Mouse (Mus musculus) right cerebral cortex, postnatal 36 days (tissue): Measurements from ENCODE around the gene Nup43.
"Not testable (repeated sequence)": the region's sequence is repeated elsewhere in the genome, so short reads cannot be mapped to it uniquely, and the experiment has no call there.

Experiments used
- DNase-seq, 2 experiments: peaks; one replicate each; pipeline ENCODE4 v3.0.0; 2022; ENCODE audit warnings: low spot score in 2 of 2, mixed read lengths in 1 of 2

Gene Nup43

GRCm38 (mm10) chr10:7667342-7667802 lies at the start of gene Nup43:
TSS of gene Nup43 (plus strand) at chr10:7667503.
- DNase-seq = peak; percentile 77 to 81

DNA sequence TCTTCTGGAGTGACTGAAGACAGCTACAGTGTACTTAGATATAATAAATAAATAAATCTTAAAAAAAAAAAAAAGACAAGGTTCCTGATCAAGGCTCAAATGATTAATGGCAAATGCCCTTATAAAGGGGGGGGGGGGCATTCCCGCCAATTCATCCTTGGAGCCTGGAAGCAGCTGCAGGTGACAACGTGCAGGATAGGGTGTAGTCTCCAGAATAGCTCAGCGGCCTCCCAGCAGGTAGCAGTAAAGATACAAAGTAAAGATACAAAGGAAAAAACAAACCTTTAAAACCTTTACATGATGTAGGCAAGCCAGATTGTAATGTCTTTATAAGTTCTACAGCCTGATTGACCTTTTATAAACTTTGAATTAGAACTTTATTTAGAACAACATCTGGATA lies 49.7 kb upstream of the Nup43 start:
- DNase-seq = not testable (repeated sequence)

DNA sequence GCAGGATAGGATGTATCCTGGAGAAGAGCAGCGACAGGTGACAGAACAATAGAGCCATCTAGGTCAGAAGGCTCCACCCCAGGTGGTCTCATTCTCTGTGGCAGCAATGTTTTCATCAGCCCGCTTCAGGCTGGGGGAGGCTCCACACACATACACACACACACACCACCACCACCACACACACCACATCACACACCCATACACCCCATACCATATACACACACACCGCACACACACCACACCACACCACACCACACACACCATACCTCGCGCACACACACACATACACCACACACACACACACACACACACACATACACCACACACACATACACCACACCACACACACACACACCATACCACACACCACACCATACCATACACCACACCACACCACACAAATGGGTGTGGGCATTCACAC lies 47.5 kb upstream of the Nup43 start:
- no peak for DNase-seq

- DNase-seq = no peak
Measured at GRCm38 (mm10) chr10:7620723-7621122, 46.6 kb upstream of the Nup43 start.

DNA sequence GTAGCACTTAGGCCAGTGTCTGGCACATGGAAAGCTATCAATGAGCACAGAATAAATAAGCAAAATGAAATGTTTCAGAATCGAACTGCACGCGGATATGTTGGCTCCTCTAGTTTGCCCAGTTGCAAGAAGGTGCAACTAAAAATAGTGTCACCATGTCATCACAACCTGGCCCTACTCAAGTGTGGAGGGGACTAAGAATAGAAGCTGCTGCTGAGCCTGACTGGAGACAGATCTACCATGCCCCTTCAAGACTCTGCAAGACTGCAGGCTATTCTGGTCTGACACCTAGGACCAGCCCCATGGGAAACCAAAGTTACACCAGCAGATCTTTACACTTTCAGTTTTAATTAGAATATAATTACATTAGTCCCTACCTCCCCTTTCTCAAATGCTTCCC lies 44.9 kb upstream of the Nup43 start:
- DNase-seq = no peak

GRCm38 (mm10) chr10:7623861-7624518 lies 43.3 kb upstream of the Nup43 start:
- no peak for DNase-seq

DNA sequence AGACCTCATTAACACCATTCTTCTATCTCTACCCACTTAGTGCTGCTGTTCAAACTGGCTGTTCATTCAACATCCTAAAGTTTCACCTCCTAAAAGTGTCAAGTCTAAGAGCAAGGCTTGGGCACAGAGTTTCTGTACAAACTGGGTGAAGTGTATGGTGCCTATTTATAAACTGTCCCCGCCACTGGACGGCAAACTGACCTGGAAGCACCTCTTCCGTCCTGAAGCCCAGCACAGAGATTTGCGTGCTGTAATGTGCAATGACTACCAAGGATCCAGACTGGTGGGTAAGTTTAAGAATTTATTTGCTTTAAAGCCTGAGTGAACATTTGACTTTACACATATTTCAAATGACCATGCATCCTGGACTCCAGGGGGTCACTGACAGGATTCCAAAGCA lies 38.2 kb upstream of the Nup43 start:
- DNase-seq = no peak

DNA sequence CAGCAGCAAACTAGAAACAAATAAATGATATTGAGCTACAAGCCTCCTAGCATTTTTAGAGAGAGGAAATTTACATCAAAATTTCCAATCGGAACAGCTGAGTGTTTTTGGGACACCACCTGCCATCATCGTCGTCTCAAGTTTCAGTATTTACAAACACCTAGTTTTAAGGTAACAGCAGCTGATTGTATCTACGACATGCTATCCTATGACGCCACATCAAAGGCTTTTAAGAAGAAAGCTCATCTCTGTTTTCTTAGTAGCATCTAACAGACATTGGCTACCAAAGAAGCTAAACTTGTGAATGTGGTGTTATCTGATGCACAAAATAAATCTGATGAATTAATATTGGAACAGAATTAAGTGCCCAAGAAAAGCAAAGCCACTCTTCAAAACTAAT lies 37.0 kb upstream of the Nup43 start:
- no peak for DNase-seq

DNA sequence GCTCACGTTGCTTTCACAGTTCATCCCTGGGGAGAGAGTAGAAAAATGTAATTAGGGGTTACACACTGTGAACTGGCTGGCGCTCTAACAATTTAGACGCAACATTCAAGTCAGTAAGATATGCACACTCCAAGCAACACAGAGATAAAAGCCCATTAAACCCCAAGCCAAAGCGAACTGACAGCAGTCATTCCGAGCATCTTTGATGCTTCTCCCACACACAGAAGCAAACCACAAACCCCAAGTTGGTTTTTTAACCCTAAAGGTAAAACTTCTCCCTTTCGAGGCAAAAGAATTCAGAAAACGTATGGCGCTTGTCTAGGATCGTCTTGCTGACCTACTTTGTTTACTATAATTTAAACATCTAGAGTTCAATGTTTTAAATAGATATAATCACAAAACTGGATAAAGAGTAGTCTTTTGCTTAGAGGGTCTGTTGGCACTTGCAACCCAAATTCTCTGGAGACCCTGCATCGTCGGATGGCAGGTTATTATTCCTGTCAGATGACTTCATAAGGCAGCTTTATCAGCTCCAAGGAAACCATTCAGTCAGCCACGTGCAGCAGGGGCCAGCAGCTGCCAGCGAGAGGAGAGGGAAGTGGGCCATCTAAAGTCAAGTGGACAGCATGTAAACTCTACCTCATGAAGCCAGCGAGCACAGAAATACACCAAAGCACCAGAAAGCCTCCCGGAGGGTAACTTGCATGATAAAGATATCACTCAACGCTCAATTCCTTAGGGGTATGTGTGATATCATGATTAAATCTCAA lies 36.2 kb upstream of the Nup43 start:
- no peak for DNase-seq

DNA sequence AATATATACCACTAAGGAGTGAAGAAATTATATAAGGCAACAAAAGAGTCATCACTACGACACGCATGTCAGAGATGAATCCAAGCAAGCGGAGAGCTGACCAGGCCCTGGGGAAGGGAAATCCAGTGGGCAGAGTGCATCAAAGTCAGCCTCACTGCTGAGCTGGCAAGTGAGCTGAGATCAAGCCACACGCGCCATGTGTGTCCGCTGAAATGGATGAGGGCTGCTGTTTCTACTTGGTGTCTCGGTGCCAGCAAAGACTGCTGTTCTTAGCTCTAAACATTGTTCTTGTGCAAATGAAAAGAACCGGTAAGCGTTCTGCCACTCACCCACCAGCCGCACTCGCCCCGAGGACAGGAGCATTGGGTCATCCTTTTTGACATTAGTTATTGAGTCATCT lies 26.9 kb upstream of the Nup43 start:
- DNase-seq = no peak

DNA sequence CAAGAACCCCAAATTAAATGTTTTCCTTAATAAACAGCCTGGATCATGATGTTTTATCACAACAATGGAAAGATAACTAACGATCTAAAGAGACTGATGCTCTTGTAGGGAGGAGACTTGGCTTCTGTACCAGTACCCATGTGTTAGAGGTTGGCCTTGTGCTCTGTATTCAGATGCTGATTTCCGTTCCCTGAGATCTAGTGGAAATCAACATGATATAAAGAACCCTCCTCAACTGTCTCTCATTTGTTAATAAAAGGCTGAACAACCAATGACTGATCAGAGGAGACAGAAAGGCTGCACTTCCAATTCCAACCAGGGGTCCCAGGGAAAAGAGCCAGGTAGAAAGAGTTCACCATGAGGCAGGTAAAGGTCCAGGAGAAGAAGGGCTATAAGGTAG lies 21.4 kb upstream of the Nup43 start:
- DNase-seq = no peak

- DNase-seq = no peak
Measured at GRCm38 (mm10) chr10:7649059-7649458, 18.2 kb upstream of the Nup43 start.

GRCm38 (mm10) chr10:7651057-7651456 lies 16.2 kb upstream of the Nup43 start:
- DNase-seq = no peak

- no peak for DNase-seq
Measured at GRCm38 (mm10) chr10:7662471-7663141, 4.7 kb upstream of the Nup43 start.

GRCm38 (mm10) chr10:7663159-7664026 lies 3.9 kb upstream of the Nup43 start:
- DNase-seq = peak; percentile 89 to 90

DNA sequence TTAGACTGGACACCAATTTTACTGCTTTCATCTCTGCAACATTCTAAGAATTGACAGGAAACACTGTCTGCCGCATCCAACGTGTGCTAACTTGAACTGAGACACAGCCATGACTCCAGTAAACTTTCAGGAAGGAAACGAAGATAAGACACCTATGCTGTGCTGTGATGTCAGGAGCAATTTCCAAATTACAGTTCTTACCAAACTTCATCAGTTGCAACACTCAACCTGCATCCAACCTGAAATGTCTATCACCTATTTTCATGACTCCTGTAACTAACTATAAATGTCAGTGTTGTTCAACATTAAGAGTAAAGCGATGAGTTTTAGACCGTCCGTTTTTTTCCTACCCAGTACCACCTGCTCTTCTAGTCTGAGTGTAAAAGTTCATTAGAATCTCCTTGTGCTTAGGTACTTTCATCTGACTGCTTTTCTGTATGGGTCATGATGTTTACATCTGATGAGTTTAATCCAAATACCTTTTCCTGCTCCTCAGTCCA lies 3.2 kb upstream of the Nup43 start:
- no peak for DNase-seq

GRCm38 (mm10) chr10:7664889-7665288 lies 2.4 kb upstream of the Nup43 start:
- no peak for DNase-seq

- no peak for DNase-seq
Measured at GRCm38 (mm10) chr10:7673673-7674072, 6.4 kb downstream of the Nup43 start.

DNA sequence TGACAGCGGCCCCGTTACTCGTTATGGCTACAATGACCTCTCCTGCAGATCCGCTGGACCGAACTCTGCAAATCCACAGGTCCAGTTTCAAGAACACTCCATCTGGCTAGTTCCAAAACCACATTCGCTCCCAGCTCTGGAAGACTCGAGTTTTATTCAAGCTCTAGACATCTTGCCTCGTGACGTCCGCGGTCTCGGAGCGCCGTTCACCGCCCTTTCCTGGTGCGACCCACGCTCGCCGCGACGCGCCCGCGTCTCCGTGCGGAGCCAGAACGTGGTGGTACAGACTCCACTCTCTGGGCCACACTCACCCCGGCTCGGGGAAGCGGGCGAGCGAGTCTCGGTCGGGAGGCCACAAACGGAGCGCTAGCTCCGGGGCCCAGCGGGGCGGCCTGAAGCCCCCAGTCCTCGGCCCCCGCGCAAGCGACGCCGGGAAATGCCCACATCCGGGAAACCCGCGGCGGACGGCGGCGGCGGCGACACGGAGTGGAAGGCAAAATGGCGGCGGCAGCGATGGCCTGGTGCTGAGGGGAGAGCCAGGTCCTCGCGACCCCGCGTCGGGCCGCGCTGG lies 13.5 kb downstream of the Nup43 start, which contains the start of the genes Pcmt1 and Lats1:
Pcmt1 (minus strand) TSS at position 406 of the 571 bp plus-strand sequence.
Lats1 (plus strand) TSS at position 484 of the 571 bp plus-strand sequence.
- peak; percentile 70 to 73 for DNase-seq

DNA sequence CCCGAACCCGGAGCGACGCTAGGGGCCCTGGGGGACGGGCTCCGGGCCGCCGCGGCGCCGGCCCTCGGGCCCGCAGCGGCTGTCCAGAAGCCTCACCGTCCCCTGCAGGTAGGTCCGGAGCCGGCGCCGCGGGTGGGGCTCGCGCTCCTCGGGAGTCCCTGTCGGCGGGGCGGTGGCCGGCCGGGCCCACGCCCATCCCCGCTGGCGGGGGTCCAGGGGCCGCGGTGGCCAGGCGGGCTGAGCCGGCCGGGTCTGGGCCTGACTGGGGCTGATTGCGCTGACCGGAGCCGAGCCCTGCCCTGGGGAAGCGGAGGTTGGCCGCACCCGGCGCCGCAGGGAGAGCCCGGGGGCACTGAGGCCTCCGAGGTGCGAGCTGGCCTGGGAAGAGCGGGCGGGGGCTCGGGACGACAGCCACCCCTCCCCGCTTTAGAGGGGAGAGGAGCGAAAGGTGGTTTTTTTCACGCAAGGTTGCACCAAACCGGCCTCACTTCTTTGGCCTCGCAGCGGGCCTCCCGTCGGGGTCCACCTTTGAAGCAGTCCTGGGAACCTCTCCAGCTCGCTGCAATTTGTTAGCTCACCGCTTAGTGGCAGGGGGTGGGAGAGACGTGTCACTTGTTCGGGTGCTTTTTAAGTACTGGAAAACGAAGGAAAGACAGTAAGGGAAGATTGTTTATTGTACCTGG lies 14.2 kb downstream of the Nup43 start:
- peak; percentile 19 to 24 for DNase-seq
